Mouse (Mus musculus) kidney, adult 9 months (tissue): Measurements from ENCODE around the gene Nt5c1b.

Experiments
- DNase-seq: peaks from one replicate; pipeline ENCODE4 v3.0.0; 2022

Nt5c1b gene

GRCm38 (mm10) chr12:10369673-10370072, at the start of gene Nt5c1b:
Gene Nt5c1b (plus strand): TSS chr12:10369973.
- DNase-seq, result no peak

- DNase-seq, result no peak
Measured at GRCm38 (mm10) chr12:10327651-10328050, 42.1 kb upstream of the Nt5c1b start.

- no peak for DNase-seq
Measured at GRCm38 (mm10) chr12:10329460-10329859, 40.3 kb upstream of the Nt5c1b start.

- no peak for DNase-seq
Measured at GRCm38 (mm10) chr12:10340604-10341003, 29.2 kb upstream of the Nt5c1b start.

- no peak for DNase-seq
Measured at GRCm38 (mm10) chr12:10350706-10351105, 19.1 kb upstream of the Nt5c1b start.

GRCm38 (mm10) chr12:10357756-10358155, 12.0 kb upstream of the Nt5c1b start:
- DNase-seq, result no peak

- peak; percentile 99 for DNase-seq
Measured at GRCm38 (mm10) chr12:10390671-10391441, 21.1 kb downstream of the Nt5c1b start, which contains the start of gene Rdh14. Gene Rdh14 (plus strand): TSS chr12:10390772.

GRCm38 (mm10) chr12:10400788-10401187, 31.0 kb downstream of the Nt5c1b start:
- DNase-seq, result no peak

GRCm38 (mm10) chr12:10402421-10403115, 32.8 kb downstream of the Nt5c1b start:
- DNase-seq, result no peak

- DNase-seq, result no peak
Measured at GRCm38 (mm10) chr12:10410511-10411179, 40.9 kb downstream of the Nt5c1b start.

GRCm38 (mm10) chr12:10411453-10411852, 41.7 kb downstream of the Nt5c1b start:
- no peak for DNase-seq

- DNase-seq, result no peak
Measured at GRCm38 (mm10) chr12:10422347-10422746, 52.6 kb downstream of the Nt5c1b start.

- DNase-seq, result no peak
Measured at GRCm38 (mm10) chr12:10425982-10426863, 56.5 kb downstream of the Nt5c1b start.

- no peak for DNase-seq
Measured at GRCm38 (mm10) chr12:10430999-10431398, 61.2 kb downstream of the Nt5c1b start.

GRCm38 (mm10) chr12:10438054-10439001, 68.6 kb downstream of the Nt5c1b start:
- DNase-seq, result peak; percentile 76
